Mouse (Mus musculus) myocyte (in vitro differentiated cells): Measurements from ENCODE around the gene 4930433I11Rik.

ENCODE experiments used
- MAX ChIP-seq: IDR thresholded peaks from one replicate; pipeline ENCODE4 v1.6.1; 2011; ENCODE audit warnings: low read depth, mild to moderate bottlenecking, control low read depth
- MYOD1 ChIP-seq, 3 experiments: IDR thresholded peaks; one replicate each; pipeline ENCODE4 v1.6.1; 2011; ENCODE audit warnings: control low read depth in 2 of 3, low read depth in 2 of 3, mild to moderate bottlenecking in 2 of 3, moderate library complexity in 1 of 3; ENCODE audit not compliant: insufficient read length in 2 of 3, control insufficient read depth in 1 of 3
- MYOG ChIP-seq, 3 experiments: IDR thresholded peaks; one replicate each; pipeline ENCODE4 v1.6.1; 2011; ENCODE audit warnings: control low read depth in 2 of 3, low read depth in 2 of 3, mild to moderate bottlenecking in 2 of 3; ENCODE audit not compliant: insufficient read length in 2 of 3, control insufficient read depth in 1 of 3, insufficient read depth in 1 of 3
- POLR2A ChIP-seq: IDR thresholded peaks from one replicate; pipeline ENCODE4 v1.6.1; 2011; ENCODE audit warnings: low read depth, mild to moderate bottlenecking, control low read depth, moderate library complexity; ENCODE audit not compliant: insufficient read length
- POLR2AphosphoS2 ChIP-seq: IDR thresholded peaks from one replicate; pipeline ENCODE4 v1.6.1; 2011; ENCODE audit warnings: low read depth, control low read depth; ENCODE audit not compliant: insufficient read length
- REST ChIP-seq: IDR thresholded peaks from one replicate; pipeline ENCODE4 v1.6.1; 2011; ENCODE audit warnings: mild to moderate bottlenecking, control low read depth, moderate library complexity; ENCODE audit not compliant: insufficient read depth, insufficient read length
- SRF ChIP-seq: IDR thresholded peaks from one replicate; pipeline ENCODE4 v1.6.1; 2011; ENCODE audit warnings: low read depth; ENCODE audit not compliant: control insufficient read depth, insufficient read length
- TCF12 ChIP-seq: IDR thresholded peaks from one replicate; pipeline ENCODE4 v1.6.1; 2011; ENCODE audit warnings: mild to moderate bottlenecking, control low read depth; ENCODE audit not compliant: poor library complexity, insufficient read depth, severe bottlenecking
- USF1 ChIP-seq: IDR thresholded peaks from one replicate; pipeline ENCODE4 v1.6.1; 2011; ENCODE audit warnings: low read depth, mild to moderate bottlenecking, control low read depth, moderate library complexity

- no peak for TF ChIP-seq MAX
- no peak for TF ChIP-seq POLR2A
- TF ChIP-seq POLR2AphosphoS2: no peak
- TF ChIP-seq MYOD1 (IDR thresholded peaks at IDR 0.05; ENCODE audit: control insufficient read depth in 1 of 3, insufficient read length in 2 of 3, low read depth in 2 of 3): no peak
- no peak for TF ChIP-seq MYOG (IDR thresholded peaks at IDR 0.05; ENCODE audit: control insufficient read depth in 1 of 3, insufficient read depth in 1 of 3, insufficient read length in 2 of 3, low read depth in 2 of 3)
- no peak for TF ChIP-seq REST
- TF ChIP-seq USF1: no peak
- TF ChIP-seq SRF: no peak
- TF ChIP-seq TCF12: no peak
These were observed 45.0 kb upstream of the 4930433I11Rik start for GRCm38 (mm10) chr7:40942233-40942935.
